Mouse (Mus musculus) ES-E14 (cell line): ENCODE data around the gene Inhbb.

Experiments used
- CHD2 ChIP-seq: IDR thresholded peaks from 2 replicates; pipeline ENCODE4 v1.6.1; 2014; ENCODE audit warnings: mild to moderate bottlenecking, low read depth, low read length, inconsistent platforms
- HCFC1 ChIP-seq: IDR thresholded peaks from 2 replicates; pipeline ENCODE4 v1.6.1; 2012; ENCODE audit warnings: low read length, inconsistent platforms, borderline replicate concordance; ENCODE audit not compliant: insufficient read depth
- MAFK ChIP-seq: IDR thresholded peaks from 2 replicates; pipeline ENCODE4 v1.6.1; 2014; ENCODE audit warnings: mild to moderate bottlenecking, low read depth, low read length, inconsistent platforms; ENCODE audit not compliant: insufficient read depth
- ZC3H11A ChIP-seq: IDR thresholded peaks from 2 replicates; pipeline ENCODE4 v1.6.1; 2012; ENCODE audit warnings: low read depth, mild to moderate bottlenecking, inconsistent platforms, low read length, borderline replicate concordance
- ZNF384 ChIP-seq: IDR thresholded peaks from 2 replicates; pipeline ENCODE4 v1.6.1; 2012; ENCODE audit warnings: low read depth, low read length, inconsistent platforms

- TF ChIP-seq CHD2, result no peak
- no peak for TF ChIP-seq MAFK
- no peak for TF ChIP-seq ZNF384
- TF ChIP-seq HCFC1, result no peak
- no peak for TF ChIP-seq ZC3H11A
Measured at GRCm38 (mm10) chr1:119386306-119386705, 35.7 kb downstream of the Inhbb start.
